Mouse (Mus musculus): Measurements from ENCODE around the gene Lmo2. TPM values are rescaled to one million over a fixed set of nuclear protein-coding genes. Genes with fewer than 3 reads are reported as not detected.

Lmo2 gene
- polyA plus RNA-seq, 1 experiment from 2014 or later, result 18.6 TPM

DNA sequence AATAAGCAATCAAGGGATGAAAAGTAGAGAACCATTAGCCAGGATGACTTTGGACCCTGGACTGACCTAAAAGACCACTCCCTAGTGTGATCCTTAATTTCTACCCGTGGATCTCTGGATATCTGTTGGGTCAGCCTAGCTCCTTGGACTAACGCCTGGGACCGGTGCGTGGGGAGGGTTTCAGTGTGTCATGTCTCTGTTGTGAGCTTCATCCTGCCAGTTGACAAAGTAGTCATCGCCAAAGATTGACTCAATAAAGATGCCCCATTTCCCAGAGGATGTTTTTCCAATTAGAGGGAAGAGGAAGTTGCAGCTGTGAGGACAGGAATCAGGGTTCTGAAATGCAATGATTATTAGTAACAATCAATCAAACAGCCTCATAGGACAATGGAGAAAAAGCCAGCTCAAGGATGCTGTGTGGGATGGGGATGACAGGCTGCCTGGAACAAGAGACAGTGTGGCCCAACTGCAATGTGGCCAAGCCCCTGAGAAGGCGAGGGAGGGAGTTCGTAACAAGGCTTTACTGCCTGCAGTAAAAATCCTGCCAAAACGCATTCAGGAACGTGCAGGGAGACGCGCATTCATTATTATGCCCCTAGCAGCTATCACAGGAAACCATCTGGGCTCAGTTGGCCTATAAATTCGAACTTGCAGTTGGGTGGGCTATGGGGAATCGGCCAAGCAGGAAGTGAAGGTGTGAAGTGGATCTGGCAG is 27.3 kb upstream of the Lmo2 start:
- Histone ChIP-seq H3K4me2 (replicated peaks) (no peak overlapping the region), H3K27ac (replicated peaks) (no peak overlapping the region), H3K4me3 (replicated peaks) (no peak overlapping the region), H3K36me3 (no peaks in the 10 kb centered on the region), H3K27me3 (no peaks in the 10 kb centered on the region), H3K9me3 (replicated peaks) (no peaks in the 10 kb centered on the region), H3K9ac (no peak overlapping the region), H3K4me1 (0 out of 2 replicates have a peak, but pooled peaks cover 3% of the 10 kb centered on the region)
- no peak; the same call in 1 of the 2 replicates for ATAC-seq (ENCODE audit: insufficient number of reproducible peaks, low FRiP score, low TSS enrichment, low read depth)
- WGBS, result 40% methylated on average over 13 of the region's 13 CpGs

DNA sequence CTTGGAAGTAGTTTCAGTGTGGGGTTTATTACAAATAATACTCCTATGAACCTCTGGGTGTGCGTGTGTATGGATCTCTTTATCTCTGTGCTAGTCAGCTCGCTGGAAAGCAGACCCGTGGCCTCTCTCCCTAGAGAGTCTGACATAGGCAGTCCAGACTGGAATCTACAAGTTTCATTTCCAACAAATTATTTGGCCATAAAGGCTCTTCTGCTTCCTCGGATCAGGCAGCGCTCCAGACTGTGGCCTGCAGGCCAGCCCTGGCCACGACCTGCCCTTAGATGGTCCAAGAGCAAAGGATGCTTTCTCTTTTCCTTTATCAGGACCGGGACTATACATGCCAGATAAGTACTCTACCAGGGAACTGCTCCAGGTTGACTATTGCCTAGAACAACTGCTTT is 26.3 kb upstream of the Lmo2 start:
- Histone ChIP-seq H3K4me1 (0 out of 2 replicates have a peak, but pooled peaks cover 3% of the 10 kb centered on the region), H3K36me3 (no peaks in the 10 kb centered on the region), H3K9ac (no peak overlapping the region), H3K9me3 (replicated peaks) (no peaks in the 10 kb centered on the region), H3K27ac (replicated peaks) (no peak overlapping the region), H3K4me2 (replicated peaks) (no peak overlapping the region), H3K4me3 (replicated peaks) (no peak overlapping the region), H3K27me3 (no peaks in the 10 kb centered on the region)
- WGBS, result 64% methylated on average over 7 of the region's 7 CpGs
- ATAC-seq (ENCODE audit: insufficient number of reproducible peaks, low FRiP score, low TSS enrichment, low read depth), result no peak

GRCm38 (mm10) chr2:103932025-103932424 is 25.8 kb upstream of the Lmo2 start:
- no peaks in the 10 kb centered on the region for H3K36me3 ChIP-seq
- no peak for ATAC-seq (ENCODE audit: insufficient number of reproducible peaks, low FRiP score, low TSS enrichment, low read depth)
- 0 out of 2 replicates have a peak, but pooled peaks cover 3% of the 10 kb centered on the region for H3K4me1 ChIP-seq
- no peak overlapping the region for H3K27ac ChIP-seq (replicated peaks)
- no peaks in the 10 kb centered on the region for H3K27me3 ChIP-seq
- no peak overlapping the region for H3K4me2 ChIP-seq (replicated peaks)
- 52% methylated on average over 2 of the region's 2 CpGs for WGBS
- H3K9me3 ChIP-seq (replicated peaks), result no peaks in the 10 kb centered on the region
- no peak overlapping the region for H3K9ac ChIP-seq
- H3K4me3 ChIP-seq (replicated peaks), result no peak overlapping the region

DNA sequence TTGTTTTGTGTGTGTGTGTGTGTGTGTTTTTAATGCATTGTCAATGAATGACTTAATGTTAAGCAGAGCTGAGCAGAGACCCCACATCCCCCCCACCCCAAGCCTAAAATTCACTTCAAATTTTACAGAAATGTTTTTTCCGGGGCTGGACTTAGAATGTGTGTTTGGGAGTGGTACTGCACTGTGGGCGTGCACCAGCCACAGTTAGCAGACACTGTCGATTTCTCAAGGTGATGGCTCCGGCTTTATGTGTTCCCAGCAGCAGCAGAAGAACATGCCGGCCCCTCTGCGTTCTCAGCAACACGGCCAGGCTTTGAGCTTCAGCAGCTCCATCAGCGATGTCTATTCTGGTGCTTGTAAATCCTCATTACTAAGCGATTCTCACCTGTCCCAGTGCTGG is 25.3 kb upstream of the Lmo2 start:
- no peak overlapping the region for H3K4me3 ChIP-seq (replicated peaks)
- WGBS, result 69% methylated on average over 9 of the region's 9 CpGs
- H3K4me1 ChIP-seq, result 0 out of 2 replicates have a peak, but pooled peaks cover 3% of the 10 kb centered on the region
- H3K27ac ChIP-seq (replicated peaks), result no peak overlapping the region
- no peak overlapping the region for H3K9ac ChIP-seq
- H3K36me3 ChIP-seq, result no peaks in the 10 kb centered on the region
- H3K9me3 ChIP-seq (replicated peaks), result no peaks in the 10 kb centered on the region
- no peaks in the 10 kb centered on the region for H3K27me3 ChIP-seq
- H3K4me2 ChIP-seq (replicated peaks), result no peak overlapping the region
- ATAC-seq (ENCODE audit: insufficient number of reproducible peaks, low FRiP score, low TSS enrichment, low read depth), result no peak

- H3K36me3 ChIP-seq, result no peaks in the 10 kb centered on the region
- H3K4me3 ChIP-seq (replicated peaks), result no peak overlapping the region
- no peak overlapping the region for H3K27ac ChIP-seq (replicated peaks)
- no peaks in the 10 kb centered on the region for H3K9me3 ChIP-seq (replicated peaks)
- ATAC-seq (ENCODE audit: insufficient number of reproducible peaks, low FRiP score, low TSS enrichment, low read depth), result no peak
- no peak overlapping the region for H3K4me2 ChIP-seq (replicated peaks)
- WGBS, result 55% methylated on average over 7 of the region's 7 CpGs
- H3K9ac ChIP-seq, result no peak overlapping the region
- no peaks in the 10 kb centered on the region for H3K27me3 ChIP-seq
- H3K4me1 ChIP-seq, result 0 out of 2 replicates have a peak, but pooled peaks cover 3% of the 10 kb centered on the region
Observed at GRCm38 (mm10) chr2:103934270-103934669, 23.5 kb upstream of the Lmo2 start.

DNA sequence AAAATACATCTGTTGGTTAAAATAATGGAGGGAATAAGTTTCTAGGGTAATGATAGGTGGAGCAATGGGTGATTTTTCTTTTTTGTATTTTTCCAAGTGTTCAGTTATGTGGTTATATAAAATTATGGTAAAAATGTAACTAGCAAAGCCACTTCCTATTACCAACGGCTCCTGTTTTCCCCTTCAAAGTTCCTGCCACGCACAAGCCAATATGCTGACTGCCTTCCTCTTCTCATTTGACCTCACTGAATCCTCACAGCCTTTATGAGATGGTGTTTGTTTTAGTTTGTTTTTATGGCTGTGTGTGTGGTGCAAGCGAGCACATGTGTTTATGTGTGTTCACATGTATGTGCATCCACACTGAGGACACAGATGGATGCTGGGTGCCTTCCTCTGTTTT is 23.1 kb upstream of the Lmo2 start:
- WGBS, result 62% methylated on average over 3 of the region's 3 CpGs
- Histone ChIP-seq H3K4me1 (0 out of 2 replicates have a peak, but pooled peaks cover 3% of the 10 kb centered on the region), H3K27me3 (no peaks in the 10 kb centered on the region), H3K36me3 (no peaks in the 10 kb centered on the region), H3K4me3 (replicated peaks) (no peak overlapping the region), H3K4me2 (replicated peaks) (no peak overlapping the region), H3K27ac (replicated peaks) (no peak overlapping the region), H3K9ac (no peak overlapping the region), H3K9me3 (replicated peaks) (no peaks in the 10 kb centered on the region)
- ATAC-seq (ENCODE audit: insufficient number of reproducible peaks, low FRiP score, low TSS enrichment, low read depth), result no peak

- no peak overlapping the region for H3K4me2 ChIP-seq (replicated peaks)
- WGBS, result 62% methylated on average over 10 of the region's 10 CpGs
- no peaks in the 10 kb centered on the region for H3K9me3 ChIP-seq (replicated peaks)
- H3K9ac ChIP-seq, result no peak overlapping the region
- H3K27me3 ChIP-seq, result no peaks in the 10 kb centered on the region
- no peak for ATAC-seq (ENCODE audit: insufficient number of reproducible peaks, low FRiP score, low TSS enrichment, low read depth)
- no peaks in the 10 kb centered on the region for H3K36me3 ChIP-seq
- no peak overlapping the region for H3K27ac ChIP-seq (replicated peaks)
- H3K4me1 ChIP-seq, result no peaks in the 10 kb centered on the region
- no peak overlapping the region for H3K4me3 ChIP-seq (replicated peaks)
Observed at GRCm38 (mm10) chr2:103935691-103936435, 21.9 kb upstream of the Lmo2 start.

GRCm38 (mm10) chr2:103936666-103937065 is 21.1 kb upstream of the Lmo2 start:
- no peak overlapping the region for H3K9ac ChIP-seq
- H3K4me3 ChIP-seq (replicated peaks), result no peak overlapping the region
- 81% methylated on average over 2 of the region's 2 CpGs for WGBS

GRCm38 (mm10) chr2:103937670-103938069 is 20.1 kb upstream of the Lmo2 start:
- H3K4me3 ChIP-seq (replicated peaks), result no peak overlapping the region
- no peak overlapping the region for H3K4me2 ChIP-seq (replicated peaks)
- H3K36me3 ChIP-seq, result no peaks in the 10 kb centered on the region
- no peak overlapping the region for H3K9ac ChIP-seq
- no peak for ATAC-seq (ENCODE audit: insufficient number of reproducible peaks, low FRiP score, low TSS enrichment, low read depth)
- H3K27me3 ChIP-seq, result no peaks in the 10 kb centered on the region
- H3K9me3 ChIP-seq (replicated peaks), result no peaks in the 10 kb centered on the region
- H3K27ac ChIP-seq (replicated peaks), result no peak overlapping the region
- H3K4me1 ChIP-seq, result no peaks in the 10 kb centered on the region
- whole genome bisulfite sequencing, result 61% methylated on average over 2 of the region's 2 CpGs

More at GRCm38 (mm10) chr2:103936666-103937065, 21.1 kb upstream of the Lmo2 start:
- no peaks in the 10 kb centered on the region for H3K4me1 ChIP-seq
- no peak overlapping the region for H3K4me2 ChIP-seq (replicated peaks)
- no peaks in the 10 kb centered on the region for H3K36me3 ChIP-seq
- ATAC-seq (ENCODE audit: insufficient number of reproducible peaks, low FRiP score, low TSS enrichment, low read depth), result no peak
- H3K9me3 ChIP-seq (replicated peaks), result no peaks in the 10 kb centered on the region
- H3K27ac ChIP-seq (replicated peaks), result no peak overlapping the region
- H3K27me3 ChIP-seq, result no peaks in the 10 kb centered on the region

- H3K9me3 ChIP-seq (replicated peaks), result no peaks in the 10 kb centered on the region
- H3K4me3 ChIP-seq (replicated peaks), result no peak overlapping the region
- no peak for ATAC-seq (ENCODE audit: insufficient number of reproducible peaks, low FRiP score, low TSS enrichment, low read depth)
- H3K27me3 ChIP-seq, result no peaks in the 10 kb centered on the region
- WGBS, result 62% methylated on average over 1 of the region's 1 CpGs
- H3K27ac ChIP-seq (replicated peaks), result no peak overlapping the region
- no peak overlapping the region for H3K9ac ChIP-seq
- H3K4me2 ChIP-seq (replicated peaks), result no peak overlapping the region
- H3K4me1 ChIP-seq, result no peaks in the 10 kb centered on the region
- no peaks in the 10 kb centered on the region for H3K36me3 ChIP-seq
Observed at GRCm38 (mm10) chr2:103938573-103938972, 19.2 kb upstream of the Lmo2 start.

GRCm38 (mm10) chr2:103939003-103939402 is 18.8 kb upstream of the Lmo2 start:
- Histone ChIP-seq H3K36me3 (no peaks in the 10 kb centered on the region), H3K4me1 (no peaks in the 10 kb centered on the region), H3K4me2 (replicated peaks) (no peak overlapping the region), H3K9ac (no peak overlapping the region), H3K4me3 (replicated peaks) (no peak overlapping the region), H3K9me3 (replicated peaks) (no peaks in the 10 kb centered on the region), H3K27ac (replicated peaks) (no peak overlapping the region), H3K27me3 (no peaks in the 10 kb centered on the region)
- no peak for ATAC-seq (ENCODE audit: insufficient number of reproducible peaks, low FRiP score, low TSS enrichment, low read depth)
